Mouse (Mus musculus): ENCODE results near the gene Pabpn1. TPM values are rescaled to one million over a fixed set of nuclear protein-coding genes. Genes with fewer than 3 reads are reported as not detected.

Pabpn1 gene
- polyA plus RNA-seq, 1 experiment = 317 TPM

GRCm38 (mm10) chr14:54897445-54897844, 5.1 kb downstream of the Pabpn1 start:
- Histone ChIP-seq H3K9me3 (replicated peaks; ENCODE audit: control insufficient read depth, insufficient read depth, low read length, poor library complexity, severe bottlenecking) (no peaks in the 10 kb centered on the region), H3K27ac (ENCODE audit: insufficient read depth, low read length) (peak overlapping the region; percentile 6; the same call in 1 of the 2 replicates), H3K27me3 (ENCODE audit: control insufficient read depth, insufficient read depth, low read length, poor library complexity, severe bottlenecking) (no peaks in the 10 kb centered on the region), H3K36me3 (ENCODE audit: control insufficient read depth, insufficient read depth, low read length, poor library complexity, severe bottlenecking) (peaks cover 34% of the 10 kb centered on the region), H3K9ac (ENCODE audit: low read depth, poor library complexity, severe bottlenecking) (no peak overlapping the region), H3K4me3 (ENCODE audit: low read depth, low read length) (no peak overlapping the region), H3K4me1 (ENCODE audit: control insufficient read depth, insufficient read depth, low read length) (peaks cover 2% of the 10 kb centered on the region)
- TF ChIP-seq POLR2A (IDR thresholded peaks at IDR 0.05; ENCODE audit: insufficient read depth, low read length) (no peak), CTCF (IDR thresholded peaks at IDR 0.05; ENCODE audit: low read depth, low read length) (no peak), EP300 (IDR thresholded peaks at IDR 0.05; ENCODE audit: insufficient read depth, low read depth, low read length) (no peak)

DNA sequence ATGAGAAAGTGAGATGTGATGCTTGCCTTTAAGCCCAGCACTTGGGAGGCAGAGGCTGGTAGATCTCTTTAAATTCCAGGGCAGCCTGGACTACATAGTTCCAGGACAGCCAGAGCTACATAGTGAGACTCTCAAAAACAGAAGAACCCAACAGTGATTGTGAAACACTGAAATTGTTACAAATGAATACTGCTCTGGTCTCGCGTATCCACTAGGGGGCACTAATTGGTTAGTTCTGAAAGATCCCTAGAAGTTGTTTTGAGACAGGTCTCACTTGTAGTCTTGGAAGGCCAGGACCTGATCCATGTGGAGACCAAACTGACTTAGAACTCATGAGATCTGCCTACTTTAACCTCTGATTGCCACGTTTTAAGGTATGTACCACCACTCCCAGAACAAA, 8.1 kb downstream of the Pabpn1 start:
- TF ChIP-seq POLR2A (IDR thresholded peaks at IDR 0.05; ENCODE audit: insufficient read depth, low read length) = no peak
- TF ChIP-seq CTCF (IDR thresholded peaks at IDR 0.05; ENCODE audit: low read depth, low read length) = peak; percentile 7
- no peak for TF ChIP-seq EP300 (IDR thresholded peaks at IDR 0.05; ENCODE audit: insufficient read depth, low read depth, low read length)
- H3K27ac ChIP-seq (ENCODE audit: insufficient read depth, low read length) = no peak overlapping the region
- H3K9me3 ChIP-seq (replicated peaks; ENCODE audit: control insufficient read depth, insufficient read depth, low read length, poor library complexity, severe bottlenecking) = no peaks in the 10 kb centered on the region
- H3K36me3 ChIP-seq (ENCODE audit: control insufficient read depth, insufficient read depth, low read length, poor library complexity, severe bottlenecking) = peaks cover 33% of the 10 kb centered on the region
- no peaks in the 10 kb centered on the region for H3K27me3 ChIP-seq (ENCODE audit: control insufficient read depth, insufficient read depth, low read length, poor library complexity, severe bottlenecking)
- H3K4me3 ChIP-seq (ENCODE audit: low read depth, low read length) = no peak overlapping the region
- no peak overlapping the region for H3K9ac ChIP-seq (ENCODE audit: low read depth, poor library complexity, severe bottlenecking)
- no peaks in the 10 kb centered on the region for H3K4me1 ChIP-seq (ENCODE audit: control insufficient read depth, insufficient read depth, low read length)

- no peak overlapping the region for H3K9ac ChIP-seq (ENCODE audit: low read depth, poor library complexity, severe bottlenecking)
- no peak for TF ChIP-seq EP300 (IDR thresholded peaks at IDR 0.05; ENCODE audit: insufficient read depth, low read depth, low read length)
- TF ChIP-seq CTCF (IDR thresholded peaks at IDR 0.05; ENCODE audit: low read depth, low read length) = no peak
- no peak for TF ChIP-seq POLR2A (IDR thresholded peaks at IDR 0.05; ENCODE audit: insufficient read depth, low read length)
- H3K9me3 ChIP-seq (replicated peaks; ENCODE audit: control insufficient read depth, insufficient read depth, low read length, poor library complexity, severe bottlenecking) = no peaks in the 10 kb centered on the region
- H3K36me3 ChIP-seq (ENCODE audit: control insufficient read depth, insufficient read depth, low read length, poor library complexity, severe bottlenecking) = peaks cover 6% of the 10 kb centered on the region; the same call in 1 of the 2 replicates
- peaks cover 4% of the 10 kb centered on the region for H3K4me1 ChIP-seq (ENCODE audit: control insufficient read depth, insufficient read depth, low read length)
- no peaks in the 10 kb centered on the region for H3K27me3 ChIP-seq (ENCODE audit: control insufficient read depth, insufficient read depth, low read length, poor library complexity, severe bottlenecking)
- H3K27ac ChIP-seq (ENCODE audit: insufficient read depth, low read length) = no peak overlapping the region
- no peak overlapping the region for H3K4me3 ChIP-seq (ENCODE audit: low read depth, low read length)
Measured at GRCm38 (mm10) chr14:54903641-54904040, 11.3 kb downstream of the Pabpn1 start.

DNA sequence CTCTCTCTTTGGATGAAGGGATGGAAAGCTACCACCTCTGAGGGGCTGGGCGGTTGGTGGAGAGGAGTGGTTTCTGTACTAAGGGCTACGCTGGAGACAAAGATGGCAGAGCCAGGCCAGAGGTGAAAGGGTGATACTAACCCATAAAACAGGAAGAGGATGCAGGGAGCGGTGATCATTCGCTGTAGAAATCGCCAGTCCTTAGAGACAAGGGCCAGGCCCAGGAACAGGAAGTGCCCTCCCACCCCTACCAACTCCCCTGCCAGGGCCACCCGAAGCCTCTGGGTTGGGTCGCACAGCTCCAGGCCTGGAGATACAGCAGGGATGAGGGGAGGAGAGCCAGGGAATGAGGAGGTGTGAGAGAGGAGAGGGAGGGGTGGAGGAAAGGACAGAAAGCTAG, 16.4 kb downstream of the Pabpn1 start:
- H3K9ac ChIP-seq (ENCODE audit: low read depth, poor library complexity, severe bottlenecking) = no peak overlapping the region
- no peak overlapping the region for H3K4me3 ChIP-seq (ENCODE audit: low read depth, low read length)
- no peak for TF ChIP-seq POLR2A (IDR thresholded peaks at IDR 0.05; ENCODE audit: insufficient read depth, low read length)
- no peak for TF ChIP-seq EP300 (IDR thresholded peaks at IDR 0.05; ENCODE audit: insufficient read depth, low read depth, low read length)
- TF ChIP-seq CTCF (IDR thresholded peaks at IDR 0.05; ENCODE audit: low read depth, low read length) = no peak
- no peaks in the 10 kb centered on the region for H3K9me3 ChIP-seq (replicated peaks; ENCODE audit: control insufficient read depth, insufficient read depth, low read length, poor library complexity, severe bottlenecking)
- no peak overlapping the region for H3K27ac ChIP-seq (ENCODE audit: insufficient read depth, low read length)
- H3K27me3 ChIP-seq (ENCODE audit: control insufficient read depth, insufficient read depth, low read length, poor library complexity, severe bottlenecking) = peaks cover 3% of the 10 kb centered on the region; the same call in 1 of the 2 replicates
- H3K36me3 ChIP-seq (ENCODE audit: control insufficient read depth, insufficient read depth, low read length, poor library complexity, severe bottlenecking) = 0 out of 2 replicates have a peak, but pooled peaks cover 2% of the 10 kb centered on the region
- peaks cover 5% of the 10 kb centered on the region for H3K4me1 ChIP-seq (ENCODE audit: control insufficient read depth, insufficient read depth, low read length)

DNA sequence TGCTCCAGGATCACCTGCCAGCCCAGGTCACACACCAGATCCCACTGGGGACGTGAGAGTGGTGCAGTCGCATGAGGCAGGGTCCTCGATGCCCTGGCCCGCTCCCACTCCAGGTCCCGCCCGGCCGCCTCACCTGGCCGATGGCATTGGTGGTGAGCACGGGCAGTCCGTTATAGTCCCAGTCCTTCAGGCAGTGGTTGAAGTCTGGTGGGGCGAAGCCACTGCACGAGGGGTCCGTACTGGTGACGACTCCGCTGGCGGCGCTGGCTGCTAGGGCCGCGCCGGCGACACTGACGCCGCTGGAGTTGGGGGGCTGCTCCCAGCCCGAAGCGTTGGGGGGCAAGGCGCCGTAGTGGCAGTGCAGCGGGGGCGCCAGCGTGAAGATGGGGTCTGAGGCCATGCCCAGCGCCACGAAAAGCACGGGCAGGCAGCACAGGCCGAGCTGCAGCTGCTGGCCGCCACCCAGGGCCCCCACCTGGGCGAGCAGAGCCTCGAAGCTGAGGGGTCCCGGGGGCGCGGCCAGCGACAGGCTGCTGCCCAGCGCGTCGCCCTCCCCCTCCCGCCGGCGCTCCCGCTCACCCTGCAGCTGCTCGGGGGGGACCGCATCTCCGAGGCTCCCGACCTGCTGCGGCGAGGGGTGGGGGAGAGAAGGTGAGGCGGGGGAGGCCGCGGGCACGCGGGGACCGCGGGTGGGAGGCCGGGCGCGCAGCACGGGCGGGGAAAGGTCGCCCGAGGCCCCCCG, 20.0 kb downstream of the Pabpn1 start:
- no peaks in the 10 kb centered on the region for H3K9me3 ChIP-seq (replicated peaks; ENCODE audit: control insufficient read depth, insufficient read depth, low read length, poor library complexity, severe bottlenecking)
- peak overlapping the region; percentile 82 for H3K4me3 ChIP-seq (ENCODE audit: low read depth, low read length)
- H3K36me3 ChIP-seq (ENCODE audit: control insufficient read depth, insufficient read depth, low read length, poor library complexity, severe bottlenecking) = peaks cover 10% of the 10 kb centered on the region; the same call in 1 of the 2 replicates
- peak overlapping the region; percentile 85 for H3K9ac ChIP-seq (ENCODE audit: low read depth, poor library complexity, severe bottlenecking)
- no peak for TF ChIP-seq POLR2A (IDR thresholded peaks at IDR 0.05; ENCODE audit: insufficient read depth, low read length)
- no peak for TF ChIP-seq EP300 (IDR thresholded peaks at IDR 0.05; ENCODE audit: insufficient read depth, low read depth, low read length)
- no peak for TF ChIP-seq CTCF (IDR thresholded peaks at IDR 0.05; ENCODE audit: low read depth, low read length)
- H3K4me1 ChIP-seq (ENCODE audit: control insufficient read depth, insufficient read depth, low read length) = peaks cover 6% of the 10 kb centered on the region
- H3K27ac ChIP-seq (ENCODE audit: insufficient read depth, low read length) = no peak overlapping the region
- H3K27me3 ChIP-seq (ENCODE audit: control insufficient read depth, insufficient read depth, low read length, poor library complexity, severe bottlenecking) = peaks cover 3% of the 10 kb centered on the region; the same call in 1 of the 2 replicates

GRCm38 (mm10) chr14:54912886-54913285, 20.6 kb downstream of the Pabpn1 start, which contains the start of gene Slc22a17:
Gene Slc22a17 (minus strand): TSS chr14:54913132.
- Histone ChIP-seq H3K27me3 (ENCODE audit: control insufficient read depth, insufficient read depth, low read length, poor library complexity, severe bottlenecking) (peaks cover 3% of the 10 kb centered on the region; the same call in 1 of the 2 replicates), H3K27ac (ENCODE audit: insufficient read depth, low read length) (no peak within 1 kb of the TSS), H3K9ac (ENCODE audit: low read depth, poor library complexity, severe bottlenecking) (peak within 1 kb of the TSS; percentile 85), H3K36me3 (ENCODE audit: control insufficient read depth, insufficient read depth, low read length, poor library complexity, severe bottlenecking) (peaks cover 11% of the 10 kb centered on the region; the same call in 1 of the 2 replicates), H3K4me3 (ENCODE audit: low read depth, low read length) (peak within 1 kb of the TSS; percentile 82), H3K9me3 (replicated peaks; ENCODE audit: control insufficient read depth, insufficient read depth, low read length, poor library complexity, severe bottlenecking) (no peaks in the 10 kb centered on the region), H3K4me1 (ENCODE audit: control insufficient read depth, insufficient read depth, low read length) (peaks cover 3% of the 10 kb centered on the region)
- TF ChIP-seq EP300 (IDR thresholded peaks at IDR 0.05; ENCODE audit: insufficient read depth, low read depth, low read length) (no peak), POLR2A (IDR thresholded peaks at IDR 0.05; ENCODE audit: insufficient read depth, low read length) (peak; percentile 74)

All from ES-Bruce4 (cell line).